Mouse (Mus musculus): ENCODE measurements at regions not wholly inside any gene's neighbourhood (a gene's known extent, or its start where the extent isn't known, plus 50 kb on each side); places are given as distances from the start of the nearest gene placed in this dataset.

DNA sequence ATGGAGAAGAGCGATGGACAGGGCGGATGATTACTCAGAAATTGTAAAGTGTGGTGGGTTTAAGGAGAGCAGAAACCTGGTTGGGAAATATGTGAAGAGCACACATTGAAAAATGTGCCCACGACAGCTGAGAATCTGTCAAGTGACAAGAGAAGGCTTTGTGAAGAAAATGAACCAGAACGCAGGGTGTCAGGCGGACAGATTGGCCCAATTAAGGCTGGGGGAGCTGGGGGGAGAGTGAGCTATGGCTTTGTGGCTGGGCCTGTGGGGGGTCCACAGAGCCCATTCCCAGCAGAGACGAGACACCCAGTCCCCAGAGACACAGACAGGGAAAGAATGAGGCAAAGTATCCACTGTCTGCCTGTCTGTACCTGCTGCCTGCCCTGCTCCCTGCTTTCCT is 153.3 kb downstream of the Shq1 start:
- no peak for DNase-seq (ENCODE audit: low spot score)

DNA sequence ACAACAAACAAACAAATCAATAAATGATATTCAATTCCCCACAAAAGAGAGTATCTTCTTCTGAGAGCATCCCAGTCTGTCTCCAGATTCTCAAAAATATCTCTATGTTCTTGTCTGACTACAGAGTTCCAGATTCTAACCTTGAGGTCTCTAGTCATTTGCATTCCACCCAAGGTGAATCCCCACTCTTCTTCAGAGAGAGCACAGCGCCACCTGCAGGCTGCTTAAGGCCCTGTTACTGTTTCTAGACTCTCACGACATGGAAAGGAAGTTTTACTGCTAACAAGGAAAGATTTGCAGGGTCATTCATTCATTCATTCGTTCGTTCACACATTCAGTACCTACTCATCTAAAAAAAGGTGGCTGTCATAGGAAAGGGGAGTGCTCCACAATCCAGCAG is 158.3 kb downstream of the Shq1 start:
- DNase-seq (ENCODE audit: low spot score) = peak; percentile 47

DNA sequence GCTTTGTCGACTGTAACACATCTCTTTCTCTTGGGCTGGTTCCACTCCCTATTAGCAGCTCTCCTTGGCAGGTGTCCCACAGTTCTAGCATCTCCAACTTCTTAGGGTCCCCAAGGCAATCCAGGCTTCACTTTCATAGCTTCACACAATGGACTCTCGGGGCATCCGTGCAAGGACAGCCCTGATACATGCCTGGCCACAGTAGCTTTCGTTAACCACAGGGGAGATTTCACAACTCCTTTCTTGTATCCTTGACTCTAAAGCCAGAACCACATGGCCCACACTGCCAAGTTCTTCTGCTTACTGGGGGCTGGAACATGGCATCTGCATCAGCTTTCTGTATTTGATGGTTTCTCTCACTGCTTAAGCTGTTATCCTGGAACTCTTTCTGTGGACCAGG is 160.3 kb downstream of the Shq1 start:
- DNase-seq (ENCODE audit: low spot score) = no peak

DNA sequence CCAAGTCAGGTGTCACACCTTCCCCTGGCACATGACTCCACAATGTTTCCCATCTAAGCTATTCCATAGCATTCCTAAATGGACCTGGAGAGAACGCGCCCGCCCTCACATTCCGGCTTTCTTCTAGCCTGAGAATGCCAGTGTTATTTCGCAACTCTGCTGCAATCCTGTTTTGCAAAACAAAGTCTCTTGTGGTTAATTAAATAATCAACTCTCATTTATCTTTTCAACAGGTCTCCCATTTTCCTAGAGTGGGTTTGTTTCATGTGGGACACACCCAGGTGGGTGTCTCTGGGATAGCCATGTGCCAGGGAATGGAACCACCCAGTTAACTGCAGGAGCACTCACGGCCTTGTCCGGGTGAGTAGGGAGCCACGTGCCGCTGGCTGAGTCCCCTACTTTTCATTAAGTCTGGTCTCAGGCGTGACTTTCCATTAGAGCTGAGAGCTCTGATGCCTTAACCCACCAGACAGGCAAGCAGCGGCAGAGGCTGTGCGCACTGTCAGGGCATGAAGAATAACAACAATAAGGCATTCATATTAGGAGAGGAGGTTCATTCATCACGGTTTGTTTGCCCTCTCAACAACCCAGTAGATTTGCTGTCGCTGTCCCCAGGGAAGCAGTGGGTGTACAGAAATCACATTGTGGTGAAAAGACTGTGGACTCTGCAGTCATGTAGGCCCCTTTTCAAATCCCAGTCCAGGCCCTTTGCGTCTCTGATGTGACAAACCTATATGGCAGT is 165.3 kb downstream of the Shq1 start:
- peak; percentile 33 for DNase-seq (ENCODE audit: low spot score)

DNA sequence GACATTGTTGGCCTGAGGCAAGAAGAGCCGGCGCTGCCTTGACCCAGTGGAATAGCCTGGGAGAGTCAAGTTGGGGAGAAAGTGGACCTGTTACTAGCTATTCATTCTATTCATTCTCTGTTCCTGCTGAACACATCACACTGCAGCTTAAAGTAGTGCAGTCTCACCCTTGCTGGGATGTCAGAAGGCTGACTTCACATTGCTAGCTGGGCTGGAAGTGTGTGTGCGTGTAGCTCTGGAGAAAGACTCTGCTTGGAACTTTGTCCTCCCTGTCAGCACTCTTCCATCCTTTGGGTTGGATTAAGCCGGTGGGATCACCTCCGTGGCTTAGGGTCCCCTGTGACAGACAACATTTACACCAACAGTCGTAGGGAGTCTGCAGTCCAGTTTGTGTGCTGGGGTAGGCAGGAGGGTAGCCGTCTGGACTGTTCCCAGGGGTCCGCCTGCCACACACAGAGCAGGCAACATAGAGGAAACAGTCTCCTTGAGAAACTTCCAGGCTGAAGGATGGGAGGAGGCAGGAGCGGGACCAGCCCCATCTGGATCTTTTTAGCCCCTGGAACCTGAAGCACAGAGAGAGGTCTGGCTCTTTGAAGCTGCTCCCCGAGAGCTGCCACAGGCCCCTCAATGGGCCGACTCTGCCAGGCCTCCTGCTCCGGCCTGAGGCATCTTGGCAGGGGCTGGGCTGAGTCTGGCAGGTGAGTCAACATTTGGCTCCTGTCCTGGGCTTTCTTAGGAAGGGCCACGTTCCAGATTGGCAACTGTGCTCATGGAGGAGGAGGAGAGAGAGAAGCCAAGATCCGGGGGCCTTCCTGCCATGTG is 167.8 kb downstream of the Shq1 start:
- DNase-seq (ENCODE audit: low spot score) = peak; percentile 44

DNA sequence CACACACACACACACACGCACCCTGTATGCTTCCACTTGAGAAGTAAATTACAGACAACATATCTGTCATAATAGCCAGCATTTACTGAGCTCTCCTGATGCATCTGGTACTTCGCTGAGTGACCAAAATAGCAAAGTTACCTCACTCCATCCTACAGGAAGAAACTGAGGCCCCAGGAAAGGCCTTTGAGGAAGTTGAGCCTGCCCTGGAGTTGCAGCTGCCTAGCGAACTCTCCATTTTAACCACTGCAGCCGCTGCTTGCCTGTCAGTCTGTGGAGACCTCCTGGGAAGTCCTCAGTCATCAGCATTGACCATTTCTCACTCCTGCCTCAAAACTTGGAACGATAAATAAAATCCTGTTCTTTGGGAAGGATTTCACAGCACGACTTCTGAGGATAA is 168.8 kb downstream of the Shq1 start:
- no peak for DNase-seq (ENCODE audit: low spot score)

DNA sequence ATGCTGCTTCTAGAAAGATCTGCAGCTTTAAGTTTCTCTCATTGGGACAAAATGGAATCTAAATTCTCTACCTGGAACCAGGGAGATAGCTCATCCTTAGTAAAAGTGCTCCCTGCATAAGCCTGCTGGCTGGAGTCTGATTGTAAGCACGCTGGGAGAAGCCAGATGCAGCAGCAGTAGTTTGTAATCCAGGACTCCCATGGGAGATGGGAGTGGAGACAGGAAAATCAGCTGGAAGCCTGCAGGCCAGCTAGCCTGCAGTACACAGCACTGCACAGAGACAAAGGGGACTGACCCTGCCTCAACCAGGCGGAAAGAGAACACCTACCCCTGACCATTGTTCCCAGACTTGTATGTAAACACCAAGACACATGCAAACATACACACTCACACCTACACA is 170.2 kb downstream of the Shq1 start:
- peak; percentile 34 for DNase-seq (ENCODE audit: low spot score)

DNA sequence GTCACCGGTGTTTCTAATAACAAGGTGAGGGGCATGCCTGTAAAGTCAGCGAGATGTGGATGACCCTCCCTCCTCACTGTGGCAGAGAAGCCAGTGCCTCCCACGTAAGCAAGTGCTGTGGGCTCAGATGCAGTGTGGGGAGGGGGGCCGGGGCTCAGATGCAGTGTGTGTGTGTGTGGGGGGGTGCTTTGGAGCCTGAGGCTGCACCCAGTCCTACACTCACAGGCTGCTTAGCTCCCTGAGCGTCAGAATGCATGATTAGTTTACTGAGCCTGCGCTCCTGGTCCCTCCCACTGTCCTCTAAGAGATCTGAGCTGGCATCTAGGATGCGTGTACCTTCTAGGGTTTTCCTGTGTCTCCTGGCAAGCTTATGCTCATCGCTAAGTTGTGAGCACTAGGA is 170.9 kb downstream of the Shq1 start:
- no peak for DNase-seq (ENCODE audit: low spot score)

DNA sequence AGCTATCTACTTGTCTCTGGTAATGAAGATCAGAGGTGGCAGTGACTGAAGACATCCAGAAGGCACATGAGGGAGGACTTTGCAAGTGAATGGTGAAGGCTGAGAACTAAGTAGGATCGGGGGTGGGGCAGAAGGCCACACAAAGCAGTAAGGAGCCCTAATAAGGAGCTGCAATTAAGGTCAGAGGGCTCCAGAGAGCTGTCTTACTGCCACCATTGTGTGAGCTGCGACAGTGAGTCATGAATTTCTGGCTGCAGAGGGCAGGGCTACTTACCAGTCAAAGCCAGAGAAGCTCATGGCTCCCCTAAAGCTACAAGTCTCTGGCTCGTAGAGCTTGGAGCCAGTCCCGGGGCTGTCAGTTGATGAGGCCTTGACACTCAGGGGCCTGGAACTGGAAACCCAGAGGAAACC is 172.1 kb downstream of the Shq1 start:
- peak; percentile 42 for DNase-seq (ENCODE audit: low spot score)

DNA sequence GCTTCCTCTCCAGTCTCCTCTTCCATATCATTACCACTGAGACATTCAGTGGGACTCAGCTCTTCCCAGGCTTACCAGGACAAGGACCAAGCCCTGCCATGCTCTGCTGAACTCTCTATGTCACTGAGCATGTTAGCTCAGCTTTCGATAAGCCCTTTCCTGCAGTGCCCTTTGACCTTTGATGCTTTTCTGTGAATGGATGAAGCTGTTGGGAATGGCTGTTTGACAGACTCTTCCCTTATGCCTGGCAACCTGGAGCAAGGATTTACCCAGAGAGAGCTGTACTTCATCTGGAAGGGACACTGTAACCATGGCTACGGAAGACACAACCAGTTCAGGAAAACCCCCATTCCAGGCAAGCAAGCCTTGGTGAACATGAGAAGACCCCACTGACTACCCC is 172.8 kb downstream of the Shq1 start:
- DNase-seq (ENCODE audit: low spot score) = peak; percentile 43

DNA sequence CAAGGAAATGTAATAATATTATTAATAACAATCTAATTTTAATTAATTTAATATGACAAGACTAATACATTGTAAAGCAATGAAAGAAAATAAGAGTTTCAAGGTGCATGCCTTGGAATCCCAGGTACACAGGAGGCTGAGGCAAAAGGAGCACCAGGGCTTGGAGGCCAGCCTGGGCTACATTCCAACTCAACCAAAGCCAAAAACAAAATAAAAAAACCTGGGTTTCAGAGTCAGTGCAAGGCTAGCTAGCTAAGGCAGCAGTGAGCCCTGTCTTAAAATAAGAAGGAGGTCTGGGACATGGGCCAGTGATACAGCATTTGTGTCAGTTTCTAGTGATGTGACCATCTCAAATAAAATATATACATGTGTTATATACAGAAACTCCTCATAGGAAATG is 174.8 kb downstream of the Shq1 start:
- no peak for DNase-seq (ENCODE audit: low spot score)

DNA sequence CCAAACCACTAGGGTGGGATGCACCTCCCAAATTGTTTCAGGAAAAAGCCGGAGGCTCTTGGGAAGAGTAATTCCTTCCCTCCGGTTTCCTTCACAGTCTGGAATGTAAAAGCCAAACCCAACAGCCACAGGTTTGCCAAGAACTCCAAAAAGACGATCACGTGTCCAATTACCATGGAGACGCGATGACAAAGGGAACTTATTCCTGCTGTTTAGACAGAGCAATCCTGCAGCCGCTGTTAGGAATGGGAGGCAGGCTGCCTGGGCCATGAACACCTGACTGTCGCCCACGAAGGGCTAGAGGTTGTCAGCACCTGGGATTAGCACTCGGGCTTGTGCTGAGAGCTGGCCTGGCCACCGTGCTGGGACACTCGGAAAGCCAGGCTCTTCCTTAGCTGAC is 175.8 kb downstream of the Shq1 start:
- DNase-seq (ENCODE audit: low spot score) = no peak

DNA sequence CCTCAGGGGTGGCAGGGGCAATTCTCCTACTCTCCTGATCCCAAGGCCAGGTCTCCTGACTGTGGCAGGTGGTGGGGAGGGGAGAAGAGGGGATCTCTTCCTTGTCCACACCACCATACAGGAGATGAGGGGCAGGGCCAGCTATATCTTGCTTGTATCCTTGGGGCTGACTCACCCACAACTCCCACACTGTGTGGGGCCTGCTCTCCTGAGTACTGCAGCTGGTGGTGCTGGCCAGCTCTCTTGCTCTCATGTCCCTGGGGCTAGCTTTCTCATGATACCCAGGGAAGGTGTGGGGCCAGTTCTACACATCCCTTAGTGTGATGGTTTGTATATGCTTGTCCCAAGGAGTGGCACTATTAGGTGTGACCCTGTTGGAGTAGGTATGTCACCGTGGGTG is 177.4 kb downstream of the Shq1 start:
- no peak for DNase-seq (ENCODE audit: low spot score)

DNA sequence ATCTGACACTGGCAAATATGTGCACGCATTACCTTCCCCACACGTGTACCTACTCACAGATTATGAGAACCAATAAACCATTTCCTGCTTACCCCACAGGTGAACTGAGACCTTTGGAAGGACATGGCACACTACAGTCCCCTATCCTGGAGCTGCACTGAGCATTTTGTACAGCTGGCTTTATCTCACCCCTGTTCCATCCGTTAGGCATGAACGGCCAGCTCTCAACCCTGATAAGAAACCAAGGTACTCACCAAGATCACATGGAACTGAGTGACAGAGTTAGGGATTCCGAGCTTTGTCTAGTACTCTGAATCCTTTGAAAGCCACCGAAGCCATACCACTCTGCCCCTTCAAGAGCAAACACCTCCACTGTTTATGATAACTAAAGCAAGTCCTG is 179.1 kb downstream of the Shq1 start:
- no peak for DNase-seq (ENCODE audit: low spot score)

DNA sequence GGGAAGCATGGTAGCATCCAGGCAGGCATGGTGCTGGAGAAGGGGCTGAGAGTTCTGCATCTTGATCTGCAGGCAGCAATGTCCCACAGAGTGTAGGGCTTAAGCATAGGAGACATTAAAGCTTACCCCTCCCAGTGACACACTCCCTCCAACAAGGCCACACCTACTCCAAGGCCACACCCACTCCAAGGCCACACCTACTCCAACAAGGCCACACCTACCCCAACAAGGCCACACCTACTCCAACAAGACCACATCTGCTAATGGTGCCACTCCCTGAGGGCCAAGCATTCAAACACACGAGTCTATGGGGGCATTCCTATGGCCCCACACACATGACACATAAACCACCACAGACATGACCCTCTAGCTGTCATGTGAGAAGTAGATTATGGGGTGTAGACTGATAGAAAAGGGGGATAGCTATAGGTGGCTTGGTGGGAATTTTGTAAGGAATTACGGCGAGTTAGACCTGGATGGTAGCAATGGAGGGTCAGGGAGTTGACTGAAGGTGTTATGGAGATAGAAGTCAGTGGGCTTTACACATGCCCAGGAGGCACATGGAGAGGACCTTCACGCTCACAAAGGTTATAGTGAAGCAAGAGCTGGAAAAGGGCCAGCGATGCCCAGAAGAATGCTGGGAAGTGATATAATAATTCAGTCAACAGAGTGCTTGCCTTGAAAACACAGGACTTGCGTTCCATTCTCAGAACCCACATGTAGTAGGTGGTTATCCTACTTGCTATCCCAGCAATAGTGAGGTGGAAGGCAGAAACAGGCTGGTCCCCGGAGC is 179.8 kb downstream of the Shq1 start:
- no peak for DNase-seq (ENCODE audit: low spot score)

DNA sequence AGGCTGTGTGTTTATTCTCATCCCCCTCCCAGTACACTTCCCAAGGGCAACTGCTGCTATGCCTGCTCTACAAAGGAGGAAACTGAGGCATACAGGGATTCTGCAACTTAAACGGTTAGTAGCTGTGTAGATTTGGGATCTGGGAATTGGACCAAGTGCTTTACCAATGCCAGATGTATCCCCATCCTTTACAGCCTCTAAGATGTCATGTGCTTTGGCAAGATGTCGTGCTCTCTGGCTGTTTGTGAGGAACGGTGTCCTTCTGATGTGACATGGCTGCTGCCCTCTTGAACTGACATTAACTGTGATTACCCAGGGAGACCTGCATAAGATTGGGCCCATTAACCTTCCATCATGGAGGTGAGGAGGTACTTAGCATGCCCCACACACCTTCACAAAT is 187.1 kb downstream of the Shq1 start:
- DNase-seq (ENCODE audit: low spot score) = no peak

DNA sequence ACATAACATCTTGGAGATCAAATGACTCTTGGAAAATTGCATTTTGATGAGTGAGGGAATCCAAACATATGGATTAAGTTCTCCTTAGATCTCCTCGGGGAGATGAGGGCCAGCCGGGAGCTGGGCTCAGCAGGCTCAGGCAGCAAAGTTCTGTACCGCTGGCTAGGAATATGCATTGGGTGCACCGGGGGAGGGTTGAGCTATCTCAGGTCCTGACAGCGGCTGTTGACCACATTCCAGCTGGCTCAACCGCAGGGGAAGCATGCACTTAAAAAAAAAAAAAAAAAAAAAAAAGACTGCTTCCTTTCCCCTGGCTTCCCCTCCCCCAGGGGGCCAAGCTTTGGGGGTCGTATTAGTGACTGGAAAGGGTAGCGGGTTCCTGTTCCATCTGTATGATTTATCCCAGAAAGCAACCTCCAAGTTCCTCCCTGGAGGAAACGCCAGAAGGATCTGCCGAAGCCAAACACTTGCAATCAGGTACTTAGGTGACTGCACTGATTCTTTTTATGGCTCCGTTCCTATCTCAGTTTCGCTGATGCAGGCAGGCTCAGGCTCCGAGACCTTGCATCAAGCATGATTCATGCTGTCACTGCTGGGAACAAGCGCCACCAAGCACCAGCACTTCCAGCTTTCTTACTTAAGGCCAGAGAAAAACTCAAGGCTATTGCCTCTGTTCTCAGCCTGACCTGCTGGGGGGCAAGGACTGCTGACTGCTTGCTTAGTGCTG is 187.7 kb downstream of the Shq1 start:
- DNase-seq (ENCODE audit: low spot score) = peak; percentile 26

DNA sequence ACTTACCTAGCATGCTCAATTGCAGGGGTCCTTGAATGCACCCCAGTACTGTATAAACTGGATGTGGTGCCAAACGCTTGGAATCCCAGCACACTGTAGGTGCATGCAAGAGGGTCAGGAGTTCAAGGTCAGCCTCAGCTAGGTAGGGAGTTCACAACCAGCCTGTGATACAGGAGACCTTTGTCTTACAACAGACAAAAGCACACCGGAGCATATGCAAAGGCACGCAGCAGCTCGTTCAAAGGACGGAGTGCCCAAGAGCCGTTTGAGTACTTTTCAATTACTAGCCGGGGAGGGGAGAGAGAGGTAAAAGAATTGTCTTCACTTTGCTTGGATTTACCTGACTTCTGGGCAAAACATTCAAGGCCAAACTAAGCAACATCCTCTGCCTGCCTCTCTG is 188.4 kb downstream of the Shq1 start:
- no peak for DNase-seq (ENCODE audit: low spot score)

DNA sequence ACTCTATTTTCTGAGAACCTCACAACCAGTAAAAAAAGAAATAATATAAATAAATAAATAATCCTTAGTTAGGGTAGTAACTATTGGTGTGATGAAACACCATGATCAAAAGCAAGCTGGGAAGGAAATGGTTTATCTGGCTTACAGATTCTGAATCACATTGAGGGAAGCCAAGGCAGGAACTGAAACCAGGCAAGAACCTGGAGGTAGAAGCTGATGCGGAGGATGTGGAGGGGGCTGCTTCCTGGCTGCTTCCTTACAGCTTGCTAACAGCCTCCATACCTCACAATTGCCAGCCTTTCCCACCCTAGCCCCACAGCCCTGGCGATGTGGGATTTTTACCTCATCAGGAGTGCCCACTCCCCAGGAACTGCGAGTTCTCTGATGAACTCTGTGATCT is 190.4 kb downstream of the Shq1 start:
- DNase-seq (ENCODE audit: low spot score) = no peak

DNA sequence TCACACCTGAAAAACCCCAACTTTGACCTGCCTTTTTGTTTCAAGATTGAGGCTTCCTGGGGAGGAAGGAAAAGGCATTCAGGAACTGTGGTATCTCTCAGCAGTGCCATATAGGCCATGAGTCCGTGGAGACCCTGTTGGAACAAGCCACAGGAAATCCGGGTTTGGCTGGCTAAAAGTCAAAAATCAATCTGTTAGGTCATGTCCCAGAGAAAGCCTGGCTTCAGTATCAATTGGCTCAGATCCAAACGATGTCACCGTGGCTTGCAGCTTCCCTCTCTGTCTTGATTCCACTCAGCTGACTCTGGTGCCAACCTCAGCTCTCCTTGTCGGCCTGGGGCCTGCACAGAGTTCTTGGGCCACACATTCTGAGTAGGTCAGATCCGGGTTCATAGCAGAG is 191.1 kb downstream of the Shq1 start:
- DNase-seq (ENCODE audit: low spot score) = no peak

DNA sequence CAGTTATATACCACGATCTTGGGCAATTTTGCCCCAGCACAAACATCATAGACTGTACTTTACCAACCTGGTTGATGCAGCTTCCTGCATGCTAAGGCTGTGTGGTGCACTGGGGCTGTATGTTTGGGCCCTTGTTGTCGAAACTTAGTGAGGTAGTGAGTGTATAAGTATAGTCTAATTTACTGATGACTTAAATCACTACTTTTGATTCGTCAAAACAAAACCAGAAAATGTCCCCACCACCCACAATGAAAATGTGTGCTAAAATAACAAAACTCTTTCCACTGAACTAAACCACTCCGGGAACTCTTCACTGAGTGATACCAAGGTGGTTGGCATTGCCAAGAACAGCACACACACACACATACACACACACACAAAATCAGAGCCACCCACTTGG is 191.5 kb downstream of the Shq1 start:
- no peak for DNase-seq (ENCODE audit: low spot score)

All from embryo, embryonic 10.5 days (tissue).